Mouse (Mus musculus) hindbrain, embryonic 16.5 days (tissue): ENCODE measurements at regions not wholly inside any gene's neighbourhood (a gene's known extent, or its start where the extent isn't known, plus 50 kb on each side); places are given as distances from the start of the nearest gene placed in this dataset.

Experiments
- ATAC-seq: fragments of 200-750 bp; cut with Nextera tagmentation; 2 replicates; pipeline ENCODE4 v1.8.0; 2017; ENCODE audit warnings: moderate TSS enrichment, moderate library complexity
- H3K27ac ChIP-seq: fragments of 300-500 bp; sonication (generic); 2 replicates; pipeline ENCODE4 v1.5.1; 2014; ENCODE audit warnings: low read depth, mild to moderate bottlenecking, control low read depth, low read length, moderate library complexity
- H3K27me3 ChIP-seq: fragments of 300-500 bp; sonication (generic); replicated peaks from 2 replicates; pipeline ENCODE4 v1.6.1; 2014; ENCODE audit warnings: low read length; ENCODE audit not compliant: control insufficient read depth, insufficient read depth
- H3K36me3 ChIP-seq: fragments of 300-500 bp; sonication (generic); 2 replicates; pipeline ENCODE4 v1.6.1; 2014; ENCODE audit warnings: mild to moderate bottlenecking, low read length, moderate library complexity, mixed read lengths; ENCODE audit not compliant: control insufficient read depth, insufficient read depth
- H3K4me1 ChIP-seq: fragments of 300-500 bp; sonication (generic); 2 replicates; pipeline ENCODE4 v1.6.1; 2014; ENCODE audit warnings: low read depth, low read length; ENCODE audit not compliant: control insufficient read depth, insufficient read depth
- H3K4me2 ChIP-seq: fragments of 300-500 bp; sonication (generic); 2 replicates; pipeline ENCODE4 v1.6.1; 2014; ENCODE audit warnings: mild to moderate bottlenecking, low read length, control low read depth, moderate library complexity
- H3K4me3 ChIP-seq: fragments of 300-500 bp; sonication (generic); 2 replicates; pipeline ENCODE4 v1.5.1; 2014; ENCODE audit warnings: mild to moderate bottlenecking, low read length, control low read depth, moderate library complexity
- H3K9ac ChIP-seq: fragments of 300-500 bp; sonication (generic); 2 replicates; pipeline ENCODE4 v1.6.1; 2014; ENCODE audit warnings: low read depth, mild to moderate bottlenecking, control low read depth, low read length, moderate library complexity
- H3K9me3 ChIP-seq: fragments of 300-500 bp; sonication (generic); 2 replicates; pipeline ENCODE4 v1.6.1; 2014; ENCODE audit warnings: mild to moderate bottlenecking, low read length, moderate library complexity; ENCODE audit not compliant: control insufficient read depth
- WGBS: fragments of 180-500 bp; shearing (Covaris S2); extraction: QIAGEN DNeasy Blood & Tissue Kit; methylation state at CpG from one replicate; pipeline ENCODE4 v1.1.7; 2014; 5-methylcytosine and 5-hydroxymethylcytosine counted together

GRCm38 (mm10) chr3:49566769-49567729 lies 190.1 kb downstream of the Pcdh18 start:
- no peaks in the 10 kb centered on the region for H3K27me3 ChIP-seq
- H3K27ac ChIP-seq: no peak overlapping the region
- H3K4me3 ChIP-seq: no peak overlapping the region
- H3K9ac ChIP-seq: no peak overlapping the region
- WGBS: 73% methylated on average over 8 of the region's 8 CpGs
- H3K36me3 ChIP-seq: no peaks in the 10 kb centered on the region
- ATAC-seq: no peak
- no peak overlapping the region for H3K4me2 ChIP-seq
- H3K4me1 ChIP-seq: no peaks in the 10 kb centered on the region
- no peaks in the 10 kb centered on the region for H3K9me3 ChIP-seq

DNA sequence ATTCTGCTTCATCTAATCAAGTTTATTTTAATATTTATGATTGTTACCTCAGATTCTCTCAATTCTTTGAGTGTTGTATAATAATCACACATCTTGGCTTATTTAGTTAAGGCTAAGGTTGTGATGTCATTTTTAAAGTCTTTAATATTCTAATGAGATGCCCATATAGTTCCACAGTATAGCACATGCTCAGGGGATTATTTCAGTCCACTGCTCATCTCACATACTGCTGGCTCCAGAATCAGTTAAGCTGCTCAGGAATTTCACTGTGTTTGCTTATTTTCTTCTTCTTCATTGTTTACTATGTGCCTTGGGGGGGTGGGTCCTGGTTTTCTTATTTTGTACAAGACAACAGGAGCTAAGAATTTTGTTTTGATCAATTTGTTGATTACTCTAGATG lies 229.5 kb downstream of the Pcdh18 start:
- no peak for ATAC-seq
- H3K4me2 ChIP-seq: no peak overlapping the region
- no peaks in the 10 kb centered on the region for H3K4me1 ChIP-seq
- H3K36me3 ChIP-seq: no peaks in the 10 kb centered on the region
- H3K9me3 ChIP-seq: no peaks in the 10 kb centered on the region
- no peaks in the 10 kb centered on the region for H3K27me3 ChIP-seq
- no peak overlapping the region for H3K4me3 ChIP-seq
- H3K27ac ChIP-seq: no peak overlapping the region
- H3K9ac ChIP-seq: no peak overlapping the region

- 0 out of 2 replicates have a peak, but pooled peaks cover 2% of the 10 kb centered on the region for H3K9me3 ChIP-seq
- no peaks in the 10 kb centered on the region for H3K4me1 ChIP-seq
- H3K27me3 ChIP-seq: no peaks in the 10 kb centered on the region
- H3K36me3 ChIP-seq: no peaks in the 10 kb centered on the region
- H3K4me3 ChIP-seq: no peak overlapping the region
- ATAC-seq: no peak
- WGBS: 71% methylated on average over 2 of the region's 2 CpGs
- no peak overlapping the region for H3K4me2 ChIP-seq
- no peak overlapping the region for H3K9ac ChIP-seq
- H3K27ac ChIP-seq: no peak overlapping the region
Observed at GRCm38 (mm10) chr3:49520088-49520487, 237.0 kb downstream of the Pcdh18 start.

DNA sequence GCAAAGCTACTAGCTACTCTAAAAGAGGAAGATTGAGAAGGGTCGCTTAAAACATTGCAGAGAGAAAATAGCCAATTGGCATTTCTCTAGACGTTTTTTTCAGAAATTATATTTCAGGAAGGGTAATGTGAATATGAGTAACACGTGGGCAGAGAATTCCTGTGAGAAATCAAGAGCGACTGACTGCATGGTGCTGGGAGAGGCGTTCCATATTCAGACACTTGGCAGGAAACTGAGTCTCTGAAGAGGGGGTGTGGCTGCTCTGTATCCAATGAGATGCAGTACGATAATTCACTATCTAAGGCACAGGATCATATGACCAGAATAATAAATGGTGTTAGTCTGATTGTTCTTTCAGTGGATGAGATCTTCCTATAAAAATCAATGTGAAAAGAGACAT lies 252.5 kb downstream of the Pcdh18 start:
- no peak overlapping the region for H3K27ac ChIP-seq
- H3K9ac ChIP-seq: no peak overlapping the region
- no peaks in the 10 kb centered on the region for H3K27me3 ChIP-seq
- H3K4me1 ChIP-seq: no peaks in the 10 kb centered on the region
- ATAC-seq: no peak
- H3K4me2 ChIP-seq: no peak overlapping the region
- H3K36me3 ChIP-seq: no peaks in the 10 kb centered on the region
- no peak overlapping the region for H3K4me3 ChIP-seq
- WGBS: 70% methylated on average over 6 of the region's 6 CpGs
- no peaks in the 10 kb centered on the region for H3K9me3 ChIP-seq

DNA sequence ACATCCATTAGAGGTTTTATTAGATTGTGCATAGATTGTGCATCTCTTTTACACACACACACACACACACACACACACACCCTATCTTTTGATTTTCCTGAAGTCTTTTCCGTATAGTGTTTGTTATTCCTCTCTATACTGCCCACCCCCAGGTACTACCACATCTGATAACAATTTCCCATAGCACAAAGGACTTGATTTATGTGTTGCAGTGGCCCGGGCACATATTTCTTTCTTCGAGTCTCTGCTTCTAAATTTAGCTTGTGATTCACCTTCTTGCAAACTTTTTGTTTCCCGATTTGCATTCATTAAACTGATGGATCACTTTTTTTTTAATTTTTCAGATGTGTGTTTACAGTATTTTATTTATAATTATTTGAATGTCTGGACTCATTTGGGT lies 254.8 kb downstream of the Pcdh18 start:
- no peak overlapping the region for H3K9ac ChIP-seq
- ATAC-seq: no peak
- no peaks in the 10 kb centered on the region for H3K4me1 ChIP-seq
- no peaks in the 10 kb centered on the region for H3K36me3 ChIP-seq
- no peaks in the 10 kb centered on the region for H3K9me3 ChIP-seq
- no peak overlapping the region for H3K4me3 ChIP-seq
- H3K4me2 ChIP-seq: no peak overlapping the region
- WGBS: 79% methylated on average over 4 of the region's 4 CpGs
- H3K27me3 ChIP-seq: no peaks in the 10 kb centered on the region
- no peak overlapping the region for H3K27ac ChIP-seq

DNA sequence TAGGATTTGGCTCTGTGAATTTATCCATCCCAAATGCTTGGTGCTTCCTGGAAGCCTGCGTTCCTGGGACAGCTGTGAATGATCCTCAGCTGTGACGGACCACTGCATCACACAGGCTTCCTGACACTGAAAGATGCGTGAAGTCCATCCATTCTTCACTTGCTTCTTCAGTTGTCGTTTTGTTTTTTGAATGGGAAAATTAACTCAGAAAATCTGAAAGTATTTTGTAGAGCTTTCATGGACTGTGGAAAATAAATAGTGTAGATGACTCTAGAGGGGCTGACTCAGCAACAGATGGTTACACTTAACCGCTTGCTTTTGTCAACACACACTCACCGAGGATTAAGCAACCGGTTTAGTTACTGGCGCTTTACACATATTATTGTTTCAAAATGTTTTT lies 272.0 kb downstream of the Pcdh18 start:
- H3K36me3 ChIP-seq: no peaks in the 10 kb centered on the region
- no peak for ATAC-seq
- H3K9ac ChIP-seq: no peak overlapping the region

More for the DNA sequence above, 272.0 kb downstream of the Pcdh18 start:
- Histone ChIP-seq H3K9me3 (no peaks in the 10 kb centered on the region), H3K4me3 (no peak overlapping the region), H3K27ac (no peak overlapping the region), H3K4me2 (no peak overlapping the region), H3K27me3 (no peaks in the 10 kb centered on the region), H3K4me1 (no peaks in the 10 kb centered on the region)
- 89% methylated on average over 8 of the region's 8 CpGs for WGBS
